Comparison of ENCODE assay signal across 30 mouse cellular contexts in the genomic region with DNA sequence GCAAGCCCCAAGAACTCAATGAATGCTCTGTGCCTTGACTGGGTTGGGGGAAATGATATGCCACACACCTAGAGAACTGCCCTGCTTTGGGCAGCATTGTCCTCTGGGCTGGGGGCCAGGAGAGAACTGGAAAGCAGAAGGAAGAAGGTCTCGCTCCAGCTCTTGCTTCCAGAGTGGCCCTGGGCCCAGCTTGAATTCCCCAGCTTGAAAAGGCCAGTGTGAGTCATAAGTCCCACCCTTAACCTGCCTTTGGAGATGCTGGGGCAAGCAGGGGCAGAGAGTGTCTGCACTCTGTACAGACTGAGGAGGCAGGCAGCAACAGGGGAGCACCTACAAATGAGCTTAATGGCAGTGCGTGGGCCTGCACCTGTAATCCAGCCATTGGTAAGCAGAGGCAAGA. TPM values are rescaled to one million over a fixed set of nuclear protein-coding genes. Genes with fewer than 3 reads are reported as not detected.
DNase-seq lines count a peak whose midpoint lies in the region; ATAC-seq and TF ChIP-seq lines count a peak whose summit lies in the region.
"Had no signal": no experiment of that assay in that cellular context is flagged by ENCODE, and none has a peak within 500 bp of the region (broad histone marks: within the 10 kb centered on the region; RNA-seq: fewer than 3 reads in every experiment).

No protein-coding gene starts in this region.

- H3K27ac ChIP-seq in ES-Bruce4 (ENCODE audit: insufficient read depth, low read length) = 0 out of 2 replicates have a peak overlapping the region, but pooled peaks have one; percentile 2
- H3K27ac ChIP-seq in stomach, embryonic 16.5 days (ENCODE audit: low read length) = peak overlapping the region; percentile 70
- H3K27ac ChIP-seq: embryonic facial prominence, embryonic 12.5 days; forebrain, embryonic 10.5 days; forebrain, embryonic 15.5 days; gastrocnemius, adult 2 months; heart, adult 2 months; hindbrain, embryonic 14.5 days; liver, embryonic 14.5 days; macrophage; neural tube, embryonic 15.5 days had no signal

- H3K36me3 ChIP-seq in ES-Bruce4 (ENCODE audit: control insufficient read depth, insufficient read depth, low read length, poor library complexity, severe bottlenecking) = no peaks in the 10 kb centered on the region
- no peaks in the 10 kb centered on the region for H3K36me3 ChIP-seq in stomach, embryonic 16.5 days (ENCODE audit: control insufficient read depth, insufficient read depth, low read length)
- H3K36me3 ChIP-seq: embryonic facial prominence, embryonic 12.5 days; forebrain, embryonic 10.5 days; forebrain, embryonic 15.5 days; heart, embryonic 12.5 days; neural tube, embryonic 15.5 days had no signal

- H3K4me3 ChIP-seq in ES-Bruce4 (ENCODE audit: low read depth, low read length) = no peak overlapping the region; the same call in 1 of the 2 replicates
- H3K4me3 ChIP-seq in stomach, embryonic 16.5 days (replicated peaks; ENCODE audit: low read length) = no peak overlapping the region
- H3K4me3 ChIP-seq: embryonic facial prominence, embryonic 12.5 days; forebrain, embryonic 10.5 days; forebrain, embryonic 15.5 days; gastrocnemius, adult 2 months; heart, adult 2 months; heart, embryonic 12.5 days; neural tube, embryonic 15.5 days had no signal

- ATAC-seq in stomach, embryonic 16.5 days (ENCODE audit: insufficient read depth, low FRiP score) = peak; percentile 67
- ATAC-seq in monocyte, adult 5-6 weeks (replicated peaks; ENCODE audit: insufficient number of reproducible peaks, low FRiP score, low TSS enrichment, poor library complexity, severe bottlenecking) = no peak
- ATAC-seq: forebrain, embryonic 15.5 days; inflammation-experienced regulatory T-cells, adult 6 months had no signal

- no peak for TF ChIP-seq CTCF in ES-Bruce4 (IDR thresholded peaks at IDR 0.05; ENCODE audit: low read depth, low read length)

- no peak for TF ChIP-seq EP300 in ES-Bruce4 (IDR thresholded peaks at IDR 0.05; ENCODE audit: insufficient read depth, low read depth, low read length)

- no peaks in the 10 kb centered on the region for H3K9me3 ChIP-seq in ES-Bruce4 (replicated peaks; ENCODE audit: control insufficient read depth, insufficient read depth, low read length, poor library complexity, severe bottlenecking)
- H3K9me3 ChIP-seq in stomach, embryonic 16.5 days (replicated peaks; ENCODE audit: control insufficient read depth, low read length) = no peaks in the 10 kb centered on the region
- H3K9me3 ChIP-seq: embryonic facial prominence, embryonic 12.5 days; forebrain, embryonic 10.5 days; forebrain, embryonic 15.5 days; heart, embryonic 12.5 days; neural tube, embryonic 15.5 days had no signal

- H3K4me2 ChIP-seq in stomach, embryonic 16.5 days (ENCODE audit: low read depth, low read length) = no peak overlapping the region
- H3K4me2 ChIP-seq: embryonic facial prominence, embryonic 12.5 days; forebrain, embryonic 15.5 days; heart, embryonic 12.5 days; hindbrain, embryonic 14.5 days; neural tube, embryonic 15.5 days had no signal

- peak; percentile 38 to 41 for DNase-seq in cerebellum, postnatal 14 days
- no peak for DNase-seq in cerebellum, adult 18-20 months
- DNase-seq in urinary bladder, adult 18-20 months (ENCODE audit: low spot score in 2 of 2) = peak; percentile 27 to 57
- DNase-seq in urinary bladder, postnatal 4 days (ENCODE audit: low spot score in 2 of 2) = no peak
- DNase-seq in spleen, postnatal 4 days (ENCODE audit: low spot score in 2 of 2) = no peak
- DNase-seq: cerebellum, adult 9-10 months; gastrocnemius, adult 2 months; heart, adult 2 months; heart, postnatal 4 days; kidney, adult 11 months; kidney, postnatal 25 days; liver; lung, adult 2 months; lung, postnatal 10 days; midbrain, embryonic 14.5 days; spleen, adult 18-20 months; thymus, postnatal 4 days had no signal

- no peak for TF ChIP-seq POLR2A in ES-Bruce4 (IDR thresholded peaks at IDR 0.05; ENCODE audit: insufficient read depth, low read length)

- no peak overlapping the region for H3K9ac ChIP-seq in ES-Bruce4 (ENCODE audit: low read depth, poor library complexity, severe bottlenecking)
- no peak overlapping the region for H3K9ac ChIP-seq in stomach, embryonic 16.5 days (ENCODE audit: low read length)
- H3K9ac ChIP-seq: embryonic facial prominence, embryonic 12.5 days; forebrain, embryonic 15.5 days; heart, embryonic 12.5 days; hindbrain, embryonic 14.5 days; liver, embryonic 14.5 days; neural tube, embryonic 15.5 days had no signal

- WGBS in stomach, embryonic 16.5 days = 72% methylated on average over 2 of the region's 2 CpGs

- no peaks in the 10 kb centered on the region for H3K27me3 ChIP-seq in ES-Bruce4 (ENCODE audit: control insufficient read depth, insufficient read depth, low read length, poor library complexity, severe bottlenecking)
- H3K27me3 ChIP-seq in stomach, embryonic 16.5 days (ENCODE audit: control insufficient read depth, insufficient read depth, low read length) = no peaks in the 10 kb centered on the region
- H3K27me3 ChIP-seq: CH12.LX; embryonic facial prominence, embryonic 12.5 days; forebrain, embryonic 15.5 days; heart, embryonic 12.5 days; neural tube, embryonic 15.5 days had no signal

- peaks cover 1% of the 10 kb centered on the region for H3K4me1 ChIP-seq in ES-Bruce4 (ENCODE audit: control insufficient read depth, insufficient read depth, low read length)
- no peaks in the 10 kb centered on the region for H3K4me1 ChIP-seq in stomach, embryonic 16.5 days (ENCODE audit: control insufficient read depth, insufficient read depth, low read length)
- H3K4me1 ChIP-seq: embryonic facial prominence, embryonic 12.5 days; forebrain, embryonic 15.5 days; heart, embryonic 12.5 days; neural tube, embryonic 15.5 days had no signal

RNA-seq across cellular contexts. Expression of gene Tgif1, which starts 55.0 kb away (rescaled TPM):
- polyA plus RNA-seq in ES-Bruce4 (2011; ENCODE audit: insufficient read depth, insufficient read length, low read depth, missing spikeins) = 218 and 227 TPM in 2 replicates
- polyA plus RNA-seq in stomach, embryonic 16.5 days (2015; fragmentation: Nextera tagmentation; extraction: Ambion mirVana) = 56.5 and 60.1 TPM in 2 replicates
- 79.7 to 125 TPM (median 111 TPM) in 3 replicates for total RNA-seq in monocyte, adult 5-6 weeks (2017)

Comparison
In these comparisons a context has a peak if more than half of its experiments do, and no peak if none do; other contexts are left out.
1. DNase-seq: peak in cerebellum, postnatal 14 days (2 of 2) and urinary bladder, adult 18-20 months (2 of 2); none in cerebellum, adult 18-20 months (0 of 2), urinary bladder, postnatal 4 days (0 of 2) and spleen, postnatal 4 days (0 of 2).